Mouse (Mus musculus) testis, adult 2 months (tissue): ENCODE measurements around the gene Grin2c. TPM values are rescaled to one million over a fixed set of nuclear protein-coding genes. Genes with fewer than 3 reads are reported as not detected.
A peak's percentile ranks its signal among the peaks of the same experiment; 100 is the strongest.

Source experiments
- H3K27ac ChIP-seq: fragments of 200-500 bp; 2 replicates; pipeline ENCODE4 v1.5.1; 2012; ENCODE audit warnings: low read depth, low read length; ENCODE audit not compliant: control insufficient read depth, insufficient read depth
- H3K27me3 ChIP-seq: fragments of 200-500 bp; 2 replicates; pipeline ENCODE4 v1.6.1; 2012; ENCODE audit warnings: mild to moderate bottlenecking, low read length, moderate library complexity; ENCODE audit not compliant: control insufficient read depth, insufficient read depth
- H3K36me3 ChIP-seq: fragments of 200-500 bp; 2 replicates; pipeline ENCODE4 v1.6.1; 2012; ENCODE audit warnings: mild to moderate bottlenecking, low read length; ENCODE audit not compliant: control insufficient read depth, insufficient read depth
- H3K4me1 ChIP-seq: fragments of 200-500 bp; 2 replicates; pipeline ENCODE4 v1.6.1; 2012; ENCODE audit warnings: low read length; ENCODE audit not compliant: control insufficient read depth, insufficient read depth
- H3K4me3 ChIP-seq: fragments of 200-500 bp; 2 replicates; pipeline ENCODE4 v1.5.1; 2012; ENCODE audit warnings: low read depth, mild to moderate bottlenecking, low read length, moderate library complexity, mixed read lengths; ENCODE audit not compliant: control insufficient read depth
- CTCF ChIP-seq: fragments of 200-500 bp; IDR thresholded peaks from 2 replicates; pipeline ENCODE4 v1.5.1; 2012; ENCODE audit warnings: low read depth, mild to moderate bottlenecking, inconsistent platforms, low read length, moderate library complexity; ENCODE audit not compliant: control insufficient read depth, insufficient read depth, insufficient replicate concordance
- POLR2A ChIP-seq: fragments of 200-500 bp; IDR thresholded peaks from 2 replicates; pipeline ENCODE4 v1.6.1; 2012; ENCODE audit warnings: low read depth, mild to moderate bottlenecking, inconsistent platforms, low read length, moderate library complexity; ENCODE audit not compliant: control insufficient read depth
- polyA plus RNA-seq: library from polyadenylated mRNA; depleted of rRNA; stranded (reverse); fragments of >200 nt; gene quantifications from 2 replicates; pipeline ENCODE4 v1.2.3, GENCODE M21; 2012

Grin2c gene
- polyA plus RNA-seq, 1 experiment, result 1.5 TPM

GRCm38 (mm10) chr11:115222077-115222476 lies 45.0 kb downstream of the Grin2c start:
- Histone ChIP-seq H3K4me1 (no peaks in the 10 kb centered on the region), H3K27me3 (no peaks in the 10 kb centered on the region), H3K4me3 (no peak overlapping the region), H3K27ac (no peak overlapping the region), H3K36me3 (no peaks in the 10 kb centered on the region)
- TF ChIP-seq CTCF, result no peak
- TF ChIP-seq POLR2A, result no peak

- H3K27ac ChIP-seq, result no peak overlapping the region
- no peaks in the 10 kb centered on the region for H3K27me3 ChIP-seq
- TF ChIP-seq CTCF (no peak), POLR2A (no peak)
- no peaks in the 10 kb centered on the region for H3K4me1 ChIP-seq
- no peaks in the 10 kb centered on the region for H3K36me3 ChIP-seq
- H3K4me3 ChIP-seq, result no peak overlapping the region
Observed at GRCm38 (mm10) chr11:115219685-115220084, 47.4 kb downstream of the Grin2c start.

- no peak overlapping the region for H3K4me3 ChIP-seq
- TF ChIP-seq POLR2A, result no peak
- TF ChIP-seq CTCF, result no peak
- no peaks in the 10 kb centered on the region for H3K27me3 ChIP-seq
- H3K36me3 ChIP-seq, result no peaks in the 10 kb centered on the region
- H3K27ac ChIP-seq, result no peak overlapping the region
- H3K4me1 ChIP-seq, result no peaks in the 10 kb centered on the region
Observed at GRCm38 (mm10) chr11:115219263-115219662, 47.8 kb downstream of the Grin2c start.

- Histone ChIP-seq H3K27me3 (no peaks in the 10 kb centered on the region), H3K4me3 (no peak overlapping the region), H3K27ac (no peak overlapping the region), H3K36me3 (no peaks in the 10 kb centered on the region), H3K4me1 (no peaks in the 10 kb centered on the region)
- no peak for TF ChIP-seq POLR2A
- TF ChIP-seq CTCF, result no peak
Observed at GRCm38 (mm10) chr11:115217439-115218410, 49.3 kb downstream of the Grin2c start.

GRCm38 (mm10) chr11:115215123-115215522 lies 51.9 kb downstream of the Grin2c start:
- TF ChIP-seq POLR2A (no peak), CTCF (no peak)
- Histone ChIP-seq H3K4me1 (no peaks in the 10 kb centered on the region), H3K4me3 (no peak overlapping the region), H3K36me3 (no peaks in the 10 kb centered on the region), H3K27ac (no peak overlapping the region), H3K27me3 (no peaks in the 10 kb centered on the region)

GRCm38 (mm10) chr11:115212116-115212515 lies 54.9 kb downstream of the Grin2c start:
- Histone ChIP-seq H3K27ac (no peak overlapping the region), H3K36me3 (no peaks in the 10 kb centered on the region), H3K4me1 (no peaks in the 10 kb centered on the region), H3K4me3 (no peak overlapping the region), H3K27me3 (no peaks in the 10 kb centered on the region)
- TF ChIP-seq CTCF (no peak), POLR2A (0 out of 2 replicates have a peak, but pooled peaks have one; percentile 10)

GRCm38 (mm10) chr11:115209958-115210357 lies 57.1 kb downstream of the Grin2c start:
- no peak overlapping the region for H3K4me3 ChIP-seq
- H3K27me3 ChIP-seq, result no peaks in the 10 kb centered on the region
- H3K4me1 ChIP-seq, result no peaks in the 10 kb centered on the region
- no peaks in the 10 kb centered on the region for H3K36me3 ChIP-seq
- no peak overlapping the region for H3K27ac ChIP-seq
- no peak for TF ChIP-seq POLR2A
- no peak for TF ChIP-seq CTCF
